Mouse (Mus musculus) heart, embryonic 10.5 days (tissue): Measurements from ENCODE around the gene Ruvbl2. TPM values are rescaled to one million over a fixed set of nuclear protein-coding genes. Genes with fewer than 3 reads are reported as not detected.
"Not testable (repeated sequence)": the region's sequence is repeated elsewhere in the genome, so short reads cannot be mapped to it uniquely, and the experiment has no call there.

ENCODE experiments used
- DNase-seq: peaks from one replicate; pipeline ENCODE4 v3.0.0-alpha.2; 2017; ENCODE audit warnings: low spot score
- H3K27ac ChIP-seq: fragments of 300-500 bp; sonication (generic); 2 replicates; pipeline ENCODE4 v1.5.1; 2016; ENCODE audit warnings: mild to moderate bottlenecking
- H3K27me3 ChIP-seq: fragments of 300-500 bp; sonication (generic); 2 replicates; pipeline ENCODE4 v1.6.1; 2016; ENCODE audit warnings: mild to moderate bottlenecking; ENCODE audit not compliant: poor library complexity, insufficient read depth, severe bottlenecking
- H3K36me3 ChIP-seq: fragments of 300-500 bp; sonication (generic); 2 replicates; pipeline ENCODE4 v1.6.1; 2016; ENCODE audit warnings: mild to moderate bottlenecking, moderate library complexity
- H3K4me1 ChIP-seq: fragments of 300-500 bp; sonication (generic); 2 replicates; pipeline ENCODE4 v1.6.1; 2016; ENCODE audit warnings: mild to moderate bottlenecking
- H3K4me3 ChIP-seq: fragments of 300-500 bp; sonication (generic); 2 replicates; pipeline ENCODE4 v1.5.1; 2016; ENCODE audit warnings: mild to moderate bottlenecking, moderate library complexity
- H3K9me3 ChIP-seq: fragments of 300-500 bp; sonication (generic); 2 replicates; pipeline ENCODE4 v1.6.1; 2016; ENCODE audit warnings: mild to moderate bottlenecking, moderate library complexity
- WGBS: fragments of 180-500 bp; shearing (Covaris S2); methylation state at CpG from one replicate; pipeline ENCODE4 v1.1.7; 2016; 5-methylcytosine and 5-hydroxymethylcytosine counted together
- polyA plus RNA-seq: library from polyadenylated mRNA; unstranded; fragments of >200 nt; fragmentation: Nextera tagmentation; extraction: Ambion mirVana; gene quantifications from 2 replicates; pipeline ENCODE4 v1.2.1, GENCODE M21; 2016

Ruvbl2 gene
- polyA plus RNA-seq, 1 experiment from 2014 or later: 175 TPM

DNA sequence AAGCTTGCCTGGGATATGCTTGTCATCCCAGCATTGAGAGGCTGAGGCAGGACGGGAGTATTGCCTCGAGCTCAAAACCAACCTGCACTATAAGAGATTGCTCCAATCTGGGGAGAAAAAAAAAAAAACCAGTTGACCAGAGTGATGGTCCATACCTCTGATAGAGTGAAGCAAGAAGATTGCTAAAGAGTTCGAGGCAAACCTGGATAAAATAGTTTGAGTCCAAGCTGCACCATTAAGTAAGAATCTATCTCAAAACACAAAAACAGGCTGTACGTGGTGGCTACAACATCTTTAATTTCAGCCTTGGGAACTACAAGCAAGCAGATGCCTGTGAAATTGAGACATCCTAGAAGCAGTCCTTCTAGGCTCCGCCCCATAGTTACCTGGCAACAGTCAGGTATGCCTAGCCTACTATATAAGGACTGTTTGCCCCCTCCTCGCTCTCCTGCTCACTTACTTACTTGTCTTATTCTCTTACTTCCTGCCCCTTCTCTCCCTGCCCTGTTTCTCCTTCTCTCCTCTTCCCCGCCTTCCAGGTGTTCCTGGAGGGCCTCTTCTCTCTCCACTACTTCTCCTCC is 29.3 kb upstream of the Ruvbl2 start:
- WGBS: 26% methylated on average over 7 of the region's 7 CpGs
- peak overlapping the region; percentile 95 for H3K4me3 ChIP-seq
- H3K36me3 ChIP-seq: peaks cover 33% of the 10 kb centered on the region
- no peaks in the 10 kb centered on the region for H3K27me3 ChIP-seq
- no peak for DNase-seq
- peak overlapping the region; percentile 96 for H3K27ac ChIP-seq
- no peaks in the 10 kb centered on the region for H3K9me3 ChIP-seq
- peaks cover 22% of the 10 kb centered on the region for H3K4me1 ChIP-seq

DNA sequence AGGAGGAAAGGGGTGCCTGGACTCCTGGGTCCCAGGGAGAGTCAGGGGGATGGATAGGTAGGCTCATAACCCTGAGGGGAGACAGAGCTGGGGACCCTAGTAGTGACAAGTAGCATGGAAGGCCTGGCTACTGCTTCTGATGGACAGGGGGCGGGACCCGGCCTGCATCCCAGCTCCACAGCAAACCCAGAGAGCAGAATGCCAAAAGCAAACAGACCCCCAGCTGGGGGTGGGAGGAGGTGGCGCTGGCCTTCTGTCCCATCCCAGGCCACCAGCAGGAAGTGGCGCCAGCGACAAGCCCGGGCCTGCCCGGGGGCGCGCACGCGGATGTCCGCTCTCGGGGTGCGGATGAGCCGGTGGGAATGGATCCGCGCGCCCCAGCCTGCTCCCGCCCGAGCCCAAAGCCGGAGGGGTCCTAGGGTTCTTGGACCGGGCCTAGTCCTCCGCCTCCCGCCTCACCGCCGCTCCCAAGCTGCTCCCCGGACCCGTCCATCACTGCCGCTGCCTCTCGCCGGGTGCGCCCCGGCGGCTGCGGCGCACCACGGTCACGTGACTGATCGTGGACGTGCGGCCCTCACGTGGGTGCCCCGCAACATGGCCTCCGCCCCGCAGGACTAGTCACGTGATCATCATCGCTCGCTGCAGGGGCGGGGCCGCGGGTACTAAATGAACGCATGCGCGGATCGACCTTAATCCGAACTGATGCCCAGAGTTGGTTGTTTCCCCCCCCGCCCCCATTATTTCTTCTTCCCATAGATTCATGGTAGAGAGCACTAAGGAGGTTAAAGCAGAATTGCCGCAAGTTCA is 28.6 kb upstream of the Ruvbl2 start, which contains the start of gene Bax:
TSS of gene Bax (minus strand) at position 616 of the 807 bp plus-strand sequence.
- Histone ChIP-seq H3K4me1 (peaks cover 27% of the 10 kb centered on the region), H3K4me3 (peak within 1 kb of the TSS; percentile 95), H3K36me3 (peaks cover 39% of the 10 kb centered on the region), H3K27ac (peak within 1 kb of the TSS; percentile 96), H3K27me3 (no peaks in the 10 kb centered on the region), H3K9me3 (no peaks in the 10 kb centered on the region)
- 0% methylated on average over 58 of the region's 58 CpGs for WGBS
- DNase-seq: peak; percentile 97

GRCm38 (mm10) chr7:45465549-45465948 is 27.7 kb upstream of the Ruvbl2 start:
- WGBS: 81% methylated on average over 9 of the region's 9 CpGs
- no peaks in the 10 kb centered on the region for H3K27me3 ChIP-seq
- H3K36me3 ChIP-seq: peaks cover 43% of the 10 kb centered on the region
- peak overlapping the region; percentile 96 for H3K27ac ChIP-seq
- DNase-seq: no peak
- H3K4me1 ChIP-seq: peaks cover 36% of the 10 kb centered on the region
- H3K9me3 ChIP-seq: no peaks in the 10 kb centered on the region
- peak overlapping the region; percentile 95 for H3K4me3 ChIP-seq

- H3K9me3 ChIP-seq: no peaks in the 10 kb centered on the region
- 92% methylated on average over 12 of the region's 12 CpGs for WGBS
- H3K27me3 ChIP-seq: no peaks in the 10 kb centered on the region
- peak overlapping the region; percentile 95 for H3K4me3 ChIP-seq
- peaks cover 46% of the 10 kb centered on the region for H3K36me3 ChIP-seq
- peaks cover 40% of the 10 kb centered on the region for H3K4me1 ChIP-seq
- no peak for DNase-seq
- 0 out of 2 replicates have a peak overlapping the region, but pooled peaks have one; percentile 96 for H3K27ac ChIP-seq
These were observed 27.2 kb upstream of the Ruvbl2 start for GRCm38 (mm10) chr7:45465112-45465511.

DNA sequence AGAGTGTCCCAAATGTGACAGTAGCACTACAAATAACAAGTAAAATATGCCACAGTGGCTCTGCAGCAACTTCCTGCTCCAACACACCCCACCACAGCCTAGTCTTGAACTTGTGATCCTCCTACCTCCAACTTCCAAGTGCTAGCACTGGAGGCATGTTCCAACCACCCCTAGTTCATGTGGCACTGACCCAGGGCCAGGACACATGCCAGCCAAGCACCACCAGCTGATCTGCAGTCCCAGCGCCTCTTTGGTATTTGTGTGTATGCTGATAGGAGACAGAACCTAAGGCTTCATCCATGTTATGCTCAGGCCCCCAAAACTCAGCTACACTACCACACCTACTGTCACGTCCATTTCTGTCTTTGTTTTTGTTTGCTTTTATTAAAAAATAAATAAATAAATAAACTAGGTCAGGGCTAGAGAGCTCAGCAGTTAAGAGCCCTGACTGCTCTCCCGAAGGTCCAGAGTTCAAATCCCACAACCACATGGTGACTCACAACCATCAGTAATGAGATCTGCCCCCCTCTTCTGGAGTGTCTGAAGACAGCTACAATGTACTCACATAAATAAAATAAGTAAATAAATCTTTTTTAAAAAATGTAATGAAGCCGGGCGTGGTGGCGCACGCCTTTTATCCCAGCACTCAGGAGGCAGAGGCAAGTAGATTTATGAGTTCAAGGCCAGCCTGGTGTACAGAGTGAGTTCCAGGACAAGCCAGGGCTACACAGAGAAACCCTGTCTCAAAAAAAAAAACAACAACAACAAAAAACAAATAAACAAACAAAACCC is 26.3 kb upstream of the Ruvbl2 start:
- H3K9me3 ChIP-seq: no peaks in the 10 kb centered on the region
- peaks cover 42% of the 10 kb centered on the region for H3K4me1 ChIP-seq
- H3K27me3 ChIP-seq: no peaks in the 10 kb centered on the region
- peaks cover 46% of the 10 kb centered on the region for H3K36me3 ChIP-seq
- H3K27ac ChIP-seq: no peak overlapping the region
- 91% methylated on average over 7 of the region's 7 CpGs for WGBS
- no peak for DNase-seq
- H3K4me3 ChIP-seq: no peak overlapping the region

GRCm38 (mm10) chr7:45462868-45463267 is 25.0 kb upstream of the Ruvbl2 start:
- Histone ChIP-seq H3K4me1 (peaks cover 48% of the 10 kb centered on the region), H3K36me3 (peaks cover 56% of the 10 kb centered on the region)
- not testable (repeated sequence) for DNase-seq, H3K27me3 ChIP-seq, H3K4me3 ChIP-seq, H3K27ac ChIP-seq, H3K9me3 ChIP-seq
- WGBS: 82% methylated on average over 4 of the region's 4 CpGs

DNA sequence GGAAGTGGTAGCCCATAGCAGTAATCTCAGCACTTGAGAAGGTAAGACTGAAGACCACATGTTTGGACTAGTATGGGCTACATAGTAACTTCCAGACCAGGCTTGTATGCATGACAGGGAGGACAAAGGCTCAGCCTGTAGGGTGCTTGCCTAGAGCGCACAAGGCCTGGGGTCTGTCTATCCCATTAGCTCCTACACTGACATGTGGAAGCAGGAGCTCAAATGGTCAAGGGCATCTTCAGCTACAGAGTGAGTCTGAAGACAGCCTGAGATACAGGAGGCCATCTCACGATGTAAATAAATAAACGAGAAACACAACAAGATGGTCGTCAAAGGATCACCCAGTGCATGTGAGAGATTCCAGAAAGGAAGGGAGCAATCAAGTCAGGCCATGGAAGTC is 24.4 kb upstream of the Ruvbl2 start:
- Histone ChIP-seq H3K4me1 (peaks cover 52% of the 10 kb centered on the region), H3K27me3 (no peaks in the 10 kb centered on the region)
- 88% methylated on average over 4 of the region's 4 CpGs for WGBS

DNA sequence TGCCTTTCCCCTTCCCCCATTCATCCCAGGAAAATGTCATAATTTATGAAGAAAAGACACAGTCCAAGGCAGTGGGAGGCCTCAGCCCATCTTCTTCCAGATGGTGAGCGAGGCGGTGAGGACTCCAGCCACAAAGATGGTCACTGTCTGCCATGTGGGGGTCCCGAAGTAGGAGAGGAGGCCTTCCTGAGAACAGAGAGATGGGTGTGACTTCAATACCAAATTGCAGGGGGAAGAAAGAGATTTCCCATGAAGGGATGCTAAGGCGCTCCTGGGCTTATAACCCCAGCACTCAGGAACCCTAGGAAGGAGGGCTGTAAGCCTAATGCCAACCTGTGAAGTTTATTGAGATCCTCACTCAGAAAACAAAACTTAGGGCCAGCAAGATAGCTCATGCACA is 23.9 kb upstream of the Ruvbl2 start:
- Histone ChIP-seq H3K27me3 (no peaks in the 10 kb centered on the region), H3K27ac (peak overlapping the region; percentile 94), H3K9me3 (no peaks in the 10 kb centered on the region), H3K4me1 (peaks cover 54% of the 10 kb centered on the region), H3K4me3 (no peak overlapping the region), H3K36me3 (peaks cover 66% of the 10 kb centered on the region)
- DNase-seq: no peak
- WGBS: 89% methylated on average over 4 of the region's 4 CpGs

More for the DNA sequence above, 24.4 kb upstream of the Ruvbl2 start:
- Histone ChIP-seq H3K4me3 (no peak overlapping the region), H3K27ac (no peak overlapping the region), H3K36me3 (peaks cover 61% of the 10 kb centered on the region), H3K9me3 (no peaks in the 10 kb centered on the region)
- no peak for DNase-seq

DNA sequence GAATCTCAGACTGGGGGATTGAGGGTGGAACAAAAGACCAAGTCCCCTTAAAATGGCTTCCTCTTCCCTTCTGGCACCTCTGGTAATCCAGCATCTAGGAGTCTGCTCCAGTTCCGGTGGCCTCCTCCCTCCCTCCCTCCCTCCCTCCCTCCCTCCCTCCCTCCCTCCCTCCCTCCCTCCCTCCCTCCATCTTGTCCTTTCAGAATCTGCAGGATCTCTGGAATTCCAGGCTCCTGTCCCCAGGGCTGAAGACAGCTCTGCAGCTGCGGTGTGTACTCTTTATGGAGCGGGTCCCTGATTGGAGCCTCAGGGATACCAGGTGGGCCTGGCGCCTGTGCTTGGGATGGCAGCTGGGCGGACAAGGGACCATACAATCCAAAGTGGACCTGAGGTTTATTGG is 23.4 kb upstream of the Ruvbl2 start:
- 66% methylated on average over 4 of the region's 5 CpGs for WGBS
- Histone ChIP-seq H3K4me3 (peak overlapping the region; percentile 79), H3K9me3 (no peaks in the 10 kb centered on the region), H3K4me1 (peaks cover 55% of the 10 kb centered on the region), H3K36me3 (peaks cover 66% of the 10 kb centered on the region), H3K27ac (peak overlapping the region; percentile 94), H3K27me3 (no peaks in the 10 kb centered on the region)
- no peak for DNase-seq

- peaks cover 50% of the 10 kb centered on the region for H3K4me1 ChIP-seq
These were observed 23.0 kb upstream of the Ruvbl2 start for GRCm38 (mm10) chr7:45460860-45461314.

GRCm38 (mm10) chr7:45460377-45460776 is 22.5 kb upstream of the Ruvbl2 start:
- no peaks in the 10 kb centered on the region for H3K9me3 ChIP-seq
- peaks cover 45% of the 10 kb centered on the region for H3K4me1 ChIP-seq
- peak overlapping the region; percentile 79 for H3K4me3 ChIP-seq
- H3K27me3 ChIP-seq: no peaks in the 10 kb centered on the region
- 67% methylated on average over 7 of the region's 7 CpGs for WGBS
- H3K27ac ChIP-seq: peak overlapping the region; percentile 94
- H3K36me3 ChIP-seq: peaks cover 71% of the 10 kb centered on the region
- DNase-seq: no peak

More at GRCm38 (mm10) chr7:45460860-45461314, 23.0 kb upstream of the Ruvbl2 start:
- peaks cover 69% of the 10 kb centered on the region for H3K36me3 ChIP-seq
- H3K9me3 ChIP-seq: no peaks in the 10 kb centered on the region
- H3K4me3 ChIP-seq: peak overlapping the region; percentile 79
- no peaks in the 10 kb centered on the region for H3K27me3 ChIP-seq
- H3K27ac ChIP-seq: peak overlapping the region; percentile 94
- peak; percentile 94 for DNase-seq
- WGBS: 17% methylated on average over 13 of the region's 13 CpGs

GRCm38 (mm10) chr7:45459564-45460140 is 21.8 kb upstream of the Ruvbl2 start, which contains the start of gene Ftl1:
TSS of gene Ftl1 (minus strand) at chr7:45459884.
- peak; percentile 100 for DNase-seq
- Histone ChIP-seq H3K36me3 (peaks cover 71% of the 10 kb centered on the region), H3K4me1 (peaks cover 43% of the 10 kb centered on the region), H3K27ac (peak within 1 kb of the TSS; percentile 94), H3K4me3 (peak within 1 kb of the TSS; percentile 79)
- not testable (repeated sequence) for H3K27me3 ChIP-seq, H3K9me3 ChIP-seq
- under 1% methylated on average over 37 of the region's 37 CpGs for WGBS
